Mouse (Mus musculus) liver, embryonic 14.5 days (tissue): Measurements from ENCODE around the gene Brpf1. TPM values are rescaled to one million over a fixed set of nuclear protein-coding genes. Genes with fewer than 3 reads are reported as not detected.
A peak's percentile ranks its signal among the peaks of the same experiment; 100 is the strongest.

Experiments
- ATAC-seq: fragments of 200-750 bp; cut with Nextera tagmentation; 2 replicates; pipeline ENCODE4 v1.8.0; 2017; ENCODE audit warnings: moderate number of reproducible peaks, mild to moderate bottlenecking, moderate library complexity; ENCODE audit not compliant: insufficient read depth
- DNase-seq, 3 experiments: peaks; one replicate each; pipeline ENCODE4 v3.0.0-alpha.2; 2012 to 2013; ENCODE audit warnings: low read depth in 3 of 3, low spot score in 3 of 3
- H3K27ac ChIP-seq: fragments of 300-500 bp; sonication (generic); 2 replicates; pipeline ENCODE4 v1.5.1; 2014; ENCODE audit warnings: moderate library complexity, mild to moderate bottlenecking, control low read depth, inconsistent platforms
- H3K27me3 ChIP-seq: fragments of 300-500 bp; sonication (generic); 2 replicates; pipeline ENCODE4 v1.6.1; 2014; ENCODE audit warnings: mild to moderate bottlenecking, low read length, moderate library complexity; ENCODE audit not compliant: control insufficient read depth, insufficient read depth
- H3K36me3 ChIP-seq: fragments of 300-500 bp; sonication (generic); replicated peaks from 2 replicates; pipeline ENCODE4 v1.6.1; 2014; ENCODE audit warnings: low read depth; ENCODE audit not compliant: control insufficient read depth, insufficient read depth
- H3K4me1 ChIP-seq, 2 experiments: fragments of 200-500 bp in 1 of 2; fragments of 300-500 bp in 1 of 2; sonication (generic) in 1 of 2; replicated peaks; 2 replicates each; pipeline ENCODE4 v1.6.1; 2012 to 2014; ENCODE audit warnings: antibody characterized with exemption in 1 of 2, inconsistent platforms in 1 of 2, low read length in 1 of 2; ENCODE audit not compliant: control insufficient read depth in 2 of 2, insufficient read depth in 2 of 2
- H3K4me2 ChIP-seq: fragments of 300-500 bp; sonication (generic); 2 replicates; pipeline ENCODE4 v1.6.1; 2014; ENCODE audit warnings: low read depth, mild to moderate bottlenecking, control low read depth, moderate library complexity
- H3K4me3 ChIP-seq, 2 experiments: fragments of 200-500 bp in 1 of 2; fragments of 300-500 bp in 1 of 2; sonication (generic) in 1 of 2; 2 replicates each; pipeline ENCODE4 v1.5.1; 2012 to 2014; ENCODE audit warnings: low read depth in 2 of 2, low read length in 2 of 2, mild to moderate bottlenecking in 2 of 2, control low read depth in 1 of 2, inconsistent platforms in 1 of 2, moderate library complexity in 1 of 2; ENCODE audit not compliant: insufficient read depth in 1 of 2
- H3K9ac ChIP-seq: fragments of 300-500 bp; sonication (generic); replicated peaks from 2 replicates; pipeline ENCODE4 v1.6.1; 2014; ENCODE audit warnings: mild to moderate bottlenecking, control low read depth, moderate library complexity
- H3K9me3 ChIP-seq: fragments of 300-500 bp; sonication (generic); 2 replicates; pipeline ENCODE4 v1.6.1; 2016; ENCODE audit warnings: low read length, mixed read lengths; ENCODE audit not compliant: control insufficient read depth
- CTCF ChIP-seq: IDR thresholded peaks from 2 replicates; pipeline ENCODE4 v1.5.1; 2016; ENCODE audit warnings: antibody characterized with exemption, low read depth, control low read depth
- EP300 ChIP-seq: IDR thresholded peaks from 2 replicates; pipeline ENCODE4 v1.6.1; 2016; ENCODE audit warnings: antibody characterized with exemption, low read depth
- WGBS: fragments of 180-500 bp; shearing (Covaris S2); extraction: QIAGEN DNeasy Blood & Tissue Kit; methylation state at CpG from one replicate; pipeline ENCODE4 v1.1.7; 2014; ENCODE audit not compliant: insufficient replicate concordance; 5-methylcytosine and 5-hydroxymethylcytosine counted together
- polyA plus RNA-seq, 2 experiments: library from polyadenylated mRNA; depleted of rRNA in 1 of 2; stranded (reverse) in 1 of 2; unstranded in 1 of 2; fragments of >200 nt; fragmentation: Nextera tagmentation in 1 of 2; extraction: Ambion mirVana in 1 of 2; gene quantifications; 2 replicates each; pipeline versions ENCODE4 v1.2.1 to v1.2.3; 2012 to 2014

Brpf1 gene
- polyA plus RNA-seq, 2 experiments = 6.7 to 11.7 TPM

DNA sequence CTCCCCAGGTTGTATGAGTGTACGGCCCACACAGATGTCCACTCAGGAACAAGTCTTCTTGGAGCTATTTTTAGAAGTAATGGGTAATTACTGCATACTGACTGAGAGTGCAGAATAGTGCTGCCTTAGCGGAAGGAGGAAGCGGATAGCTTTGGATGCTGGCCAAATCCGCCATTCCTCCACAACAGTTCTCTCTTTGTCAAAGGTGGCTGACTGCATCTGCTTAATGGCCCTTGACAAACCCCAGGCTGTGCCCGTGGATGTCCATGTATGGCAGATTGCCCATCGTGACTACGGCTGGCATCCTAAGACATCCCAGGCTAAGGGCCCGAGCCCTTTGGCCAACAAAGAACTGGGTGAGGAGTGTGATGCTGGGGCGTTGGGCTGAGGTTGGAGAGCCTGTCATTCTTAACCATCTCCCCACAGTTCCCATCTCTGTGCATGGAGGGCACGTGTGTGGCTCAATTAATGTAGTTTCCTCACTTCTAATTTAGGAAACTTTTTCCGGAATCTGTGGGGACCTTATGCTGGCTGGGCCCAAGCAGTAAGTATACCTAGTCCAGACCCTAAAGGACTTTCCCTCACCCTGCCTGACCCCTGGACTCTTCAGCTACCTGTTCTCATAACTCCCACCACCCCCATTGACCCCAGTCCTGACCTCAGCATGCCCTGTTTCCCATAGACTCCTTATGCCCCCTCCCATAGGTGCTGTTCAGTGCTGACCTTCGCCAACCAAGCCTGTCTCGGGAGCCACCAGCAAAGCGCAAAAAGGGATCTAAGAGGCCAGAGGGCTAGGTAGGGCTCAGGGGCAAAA, 26.4 kb downstream of the Brpf1 start:
- no peaks in the 10 kb centered on the region; the same call in 1 of the 2 replicates for H3K36me3 ChIP-seq
- H3K4me3 ChIP-seq = no peak overlapping the region
- ATAC-seq (no peak), DNase-seq (no peak)
- H3K27ac ChIP-seq = no peak overlapping the region
- no peak overlapping the region for H3K9ac ChIP-seq
- 82% methylated on average over 14 of the region's 14 CpGs for WGBS
- H3K27me3 ChIP-seq = no peaks in the 10 kb centered on the region
- TF ChIP-seq CTCF (no peak), EP300 (no peak)
- no peaks in the 10 kb centered on the region for H3K9me3 ChIP-seq
- peaks cover 2 to 6% of the 10 kb centered on the region in 2 experiments; a peak in 3 of 4 replicates for H3K4me1 ChIP-seq
- no peak overlapping the region for H3K4me2 ChIP-seq

GRCm38 (mm10) chr6:113334216-113334615, 27.3 kb downstream of the Brpf1 start:
- WGBS = 64% methylated on average over 6 of the region's 6 CpGs
- H3K27ac ChIP-seq = no peak overlapping the region
- H3K9ac ChIP-seq = no peak overlapping the region
- H3K36me3 ChIP-seq = no peaks in the 10 kb centered on the region; the same call in 1 of the 2 replicates
- H3K9me3 ChIP-seq = no peaks in the 10 kb centered on the region
- H3K4me3 ChIP-seq = no peak overlapping the region
- H3K4me2 ChIP-seq = no peak overlapping the region
- peaks cover 2 to 6% of the 10 kb centered on the region in 2 experiments; a peak in 3 of 4 replicates for H3K4me1 ChIP-seq
- H3K27me3 ChIP-seq = no peaks in the 10 kb centered on the region
- no peak for DNase-seq
- TF ChIP-seq CTCF (no peak), EP300 (no peak)
- ATAC-seq = no peak

- Histone ChIP-seq H3K27ac (no peak overlapping the region), H3K27me3 (no peaks in the 10 kb centered on the region), H3K4me1 (peaks cover 2 to 7% of the 10 kb centered on the region in 2 experiments; a peak in 3 of 4 replicates), H3K9ac (no peak overlapping the region), H3K9me3 (no peaks in the 10 kb centered on the region), H3K36me3 (no peaks in the 10 kb centered on the region; the same call in 1 of the 2 replicates), H3K4me2 (no peak overlapping the region), H3K4me3 (no peak overlapping the region)
- no peak for DNase-seq
- ATAC-seq = peak; percentile 29; the same call in 1 of the 2 replicates
- TF ChIP-seq EP300 = no peak
- 31% methylated on average over 8 of the region's 8 CpGs for WGBS
These were observed 30.1 kb downstream of the Brpf1 start for GRCm38 (mm10) chr6:113336852-113337620.

DNA sequence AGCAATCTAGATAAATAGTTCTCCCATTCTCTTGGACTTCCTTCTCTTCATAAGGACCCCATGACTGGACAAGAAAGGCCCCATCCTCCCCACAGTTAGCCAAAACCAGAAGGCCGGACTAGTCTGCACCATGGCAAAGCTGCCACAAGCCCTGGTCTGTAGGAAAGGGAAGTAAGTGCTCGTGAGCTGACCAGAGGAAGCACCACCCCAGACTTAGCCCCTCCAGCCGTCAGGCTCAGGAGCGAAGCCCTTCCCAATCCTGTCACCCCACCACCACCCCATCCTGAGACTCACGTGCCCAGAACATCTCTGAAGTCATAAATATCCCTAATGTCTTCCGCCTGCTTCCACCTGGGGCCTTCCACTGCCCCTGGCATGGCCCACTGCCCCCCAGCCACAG, 34.6 kb downstream of the Brpf1 start:
- WGBS = 50% methylated on average over 6 of the region's 6 CpGs
- Histone ChIP-seq H3K36me3 (no peaks in the 10 kb centered on the region), H3K4me1 (peaks cover 2 to 18% of the 10 kb centered on the region in 2 experiments; a peak in 3 of 4 replicates), H3K27ac (no peak overlapping the region), H3K27me3 (no peaks in the 10 kb centered on the region), H3K9ac (no peak overlapping the region), H3K9me3 (no peaks in the 10 kb centered on the region), H3K4me3 (no peak overlapping the region), H3K4me2 (no peak overlapping the region)
- ATAC-seq (no peak), DNase-seq (no peak)
- TF ChIP-seq EP300 = no peak
- no peak for TF ChIP-seq CTCF

DNA sequence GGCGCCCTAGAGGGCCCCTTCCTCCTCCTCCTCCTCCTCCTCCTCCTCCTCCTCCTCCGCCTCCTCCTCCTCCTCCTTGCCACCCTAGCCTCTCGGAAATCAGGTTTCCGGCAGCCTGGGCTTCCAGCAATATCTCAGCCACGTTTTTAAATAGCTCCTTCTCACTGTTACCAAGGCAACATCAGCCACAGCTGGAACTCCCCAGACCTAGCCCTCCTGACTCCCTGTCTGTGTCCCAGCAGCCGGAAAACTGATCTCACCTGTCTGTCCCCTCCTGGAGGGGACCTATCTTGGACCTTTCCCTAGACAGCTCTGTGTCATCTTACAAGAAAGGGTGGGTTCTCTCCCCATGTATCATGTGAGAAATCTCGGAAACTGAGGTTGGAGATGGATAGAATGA, 35.4 kb downstream of the Brpf1 start:
- ATAC-seq (no peak), DNase-seq (no peak)
- WGBS = 33% methylated on average over 5 of the region's 7 CpGs
- Histone ChIP-seq H3K27me3 (no peaks in the 10 kb centered on the region), H3K9me3 (no peaks in the 10 kb centered on the region), H3K27ac (no peak overlapping the region), H3K36me3 (no peaks in the 10 kb centered on the region), H3K4me3 (no peak overlapping the region), H3K4me2 (peak overlapping the region; percentile 72; the same call in 1 of the 2 replicates), H3K4me1 (peaks cover 1 to 13% of the 10 kb centered on the region in 2 experiments; a peak in 3 of 4 replicates), H3K9ac (no peak overlapping the region)
- TF ChIP-seq EP300 (no peak), CTCF (no peak)
